ENCODE assay signal across 10 mouse cellular contexts in the genomic region with DNA sequence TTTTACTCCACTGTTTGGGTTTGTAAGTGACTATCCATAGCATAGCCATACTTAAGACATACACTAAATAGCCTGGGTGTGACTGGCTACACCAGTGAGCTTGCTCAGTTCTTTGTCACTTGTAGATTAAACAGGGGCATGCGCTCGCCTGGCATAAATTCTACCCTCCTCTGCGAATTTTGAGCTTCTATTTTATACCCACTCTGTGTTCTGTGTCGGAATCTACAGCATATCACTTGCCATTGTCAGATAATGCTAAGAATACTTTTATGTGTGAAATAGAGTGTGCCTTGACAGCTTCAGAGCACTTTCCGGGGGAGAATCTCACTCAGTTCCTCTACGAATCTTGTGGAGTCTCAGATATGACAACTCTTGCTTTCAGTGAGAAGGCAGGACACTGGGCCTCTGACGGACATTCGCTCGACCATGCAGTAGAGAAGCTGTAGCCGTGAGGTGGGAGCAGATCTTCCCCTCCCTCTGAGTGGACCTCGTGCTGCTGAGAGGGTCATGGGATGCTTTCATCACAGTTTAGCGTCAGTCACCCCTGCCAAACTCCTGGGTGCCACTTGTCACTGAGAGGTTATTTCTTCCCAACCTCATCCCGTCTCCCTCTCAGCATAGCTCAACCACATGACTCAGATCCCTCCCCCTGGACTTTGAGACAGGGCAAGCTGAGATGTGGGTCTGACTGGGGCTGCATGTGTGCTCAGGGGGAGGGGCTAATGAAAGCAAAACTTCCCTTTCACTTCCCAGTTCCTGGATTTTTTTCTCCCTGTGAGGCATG. TPM values are rescaled to one million over a fixed set of nuclear protein-coding genes. Genes with fewer than 3 reads are reported as not detected.
DNase-seq lines count a peak whose midpoint lies in the region; ATAC-seq and TF ChIP-seq lines count a peak whose summit lies in the region.
"Had no signal": no experiment of that assay in that cellular context is flagged by ENCODE, and none has a peak within 500 bp of the region (broad histone marks: within the 10 kb centered on the region; RNA-seq: fewer than 3 reads in every experiment).

No protein-coding gene starts in this region.

- H3K9ac ChIP-seq in forebrain, postnatal 0 days = no peak overlapping the region
- H3K9ac ChIP-seq in forebrain, embryonic 11.5 days (ENCODE audit: low read length) = no peak overlapping the region
- H3K9ac ChIP-seq in midbrain, embryonic 12.5 days (replicated peaks) = no peak overlapping the region
- no peak overlapping the region for H3K9ac ChIP-seq in midbrain, embryonic 11.5 days (ENCODE audit: low read length)

- no peak overlapping the region for H3K4me2 ChIP-seq in forebrain, postnatal 0 days (ENCODE audit: low read depth)
- H3K4me2 ChIP-seq in forebrain, embryonic 11.5 days (ENCODE audit: low read depth, low read length, severe bottlenecking) = no peak overlapping the region
- no peak overlapping the region for H3K4me2 ChIP-seq in midbrain, embryonic 12.5 days (replicated peaks)
- H3K4me2 ChIP-seq in midbrain, embryonic 11.5 days = no peak overlapping the region

- H3K36me3 ChIP-seq in forebrain, postnatal 0 days (ENCODE audit: insufficient read depth) = no peaks in the 10 kb centered on the region
- no peaks in the 10 kb centered on the region for H3K36me3 ChIP-seq in forebrain, embryonic 11.5 days (ENCODE audit: control insufficient read depth, insufficient read depth, low read length)
- H3K36me3 ChIP-seq in midbrain, embryonic 12.5 days = no peaks in the 10 kb centered on the region
- H3K36me3 ChIP-seq in midbrain, embryonic 11.5 days (ENCODE audit: control insufficient read depth, insufficient read depth, low read length) = no peaks in the 10 kb centered on the region

- H3K27me3 ChIP-seq in forebrain, postnatal 0 days (ENCODE audit: insufficient read depth, low read length) = no peaks in the 10 kb centered on the region
- H3K27me3 ChIP-seq in forebrain, embryonic 11.5 days (ENCODE audit: control insufficient read depth, insufficient read depth, low read length) = no peaks in the 10 kb centered on the region
- H3K27me3 ChIP-seq in midbrain, embryonic 12.5 days = no peaks in the 10 kb centered on the region
- no peaks in the 10 kb centered on the region for H3K27me3 ChIP-seq in midbrain, embryonic 11.5 days (ENCODE audit: control insufficient read depth, insufficient read depth, low read length)

- TF ChIP-seq CTCF in forebrain, postnatal 0 days (IDR thresholded peaks at IDR 0.05; ENCODE audit: low read depth) = no peak

- no peak for DNase-seq in forebrain, postnatal 0 days
- DNase-seq in forebrain, embryonic 11.5 days (ENCODE audit: low spot score) = no peak
- DNase-seq in midbrain, embryonic 11.5 days (ENCODE audit: low spot score, missing footprints) = no peak
- DNase-seq in kidney, postnatal 36 days = peak; percentile 74 to 75
- no peak for DNase-seq in thymus, postnatal 10 days (ENCODE audit: low spot score in 2 of 2)
- no peak for DNase-seq in adrenal gland, postnatal 14 days
- DNase-seq: adrenal gland, adult 8-10 months; cerebellum, adult 18-20 months had no signal

- 85% methylated on average over 13 of the region's 13 CpGs for WGBS in forebrain, postnatal 0 days
- WGBS in forebrain, embryonic 11.5 days = 86% methylated on average over 13 of the region's 13 CpGs
- 86% methylated on average over 13 of the region's 13 CpGs for WGBS in midbrain, embryonic 12.5 days
- WGBS in midbrain, embryonic 11.5 days = 82% methylated on average over 13 of the region's 13 CpGs

- H3K27ac ChIP-seq in forebrain, postnatal 0 days (ENCODE audit: low read depth, low read length) = no peak overlapping the region
- no peak overlapping the region for H3K27ac ChIP-seq in forebrain, embryonic 11.5 days (ENCODE audit: low read depth, low read length)
- no peak overlapping the region for H3K27ac ChIP-seq in midbrain, embryonic 12.5 days (replicated peaks)
- H3K27ac ChIP-seq in midbrain, embryonic 11.5 days (ENCODE audit: low read depth, low read length) = no peak overlapping the region

- no peak overlapping the region for H3K4me3 ChIP-seq in forebrain, postnatal 0 days (ENCODE audit: low read depth, low read length)
- no peak overlapping the region for H3K4me3 ChIP-seq in forebrain, embryonic 11.5 days (ENCODE audit: low read depth, low read length)
- H3K4me3 ChIP-seq in midbrain, embryonic 12.5 days = no peak overlapping the region
- H3K4me3 ChIP-seq in midbrain, embryonic 11.5 days (ENCODE audit: low read depth, low read length) = no peak overlapping the region

- H3K4me1 ChIP-seq in forebrain, postnatal 0 days (ENCODE audit: insufficient read depth) = no peaks in the 10 kb centered on the region
- no peaks in the 10 kb centered on the region for H3K4me1 ChIP-seq in forebrain, embryonic 11.5 days (replicated peaks; ENCODE audit: control insufficient read depth, insufficient read depth, low read length)
- no peaks in the 10 kb centered on the region for H3K4me1 ChIP-seq in midbrain, embryonic 12.5 days
- no peaks in the 10 kb centered on the region for H3K4me1 ChIP-seq in midbrain, embryonic 11.5 days (ENCODE audit: control insufficient read depth, insufficient read depth, low read length)

- ATAC-seq in forebrain, postnatal 0 days = 0 out of 2 replicates have a peak, but pooled peaks have one; percentile 16
- no peak for ATAC-seq in forebrain, embryonic 11.5 days (replicated peaks; ENCODE audit: low FRiP score)
- 0 out of 2 replicates have a peak, but pooled peaks have one; percentile 47 for ATAC-seq in midbrain, embryonic 12.5 days (ENCODE audit: low FRiP score, low read depth)
- no peak for ATAC-seq in midbrain, embryonic 11.5 days (ENCODE audit: low FRiP score)
- ATAC-seq in cerebellum, adult (ENCODE audit: insufficient number of reproducible peaks, low FRiP score, low TSS enrichment) = no peak

- H3K9me3 ChIP-seq in forebrain, postnatal 0 days (ENCODE audit: low read length) = no peaks in the 10 kb centered on the region
- H3K9me3 ChIP-seq in forebrain, embryonic 11.5 days (ENCODE audit: control insufficient read depth, low read length) = no peaks in the 10 kb centered on the region
- H3K9me3 ChIP-seq in midbrain, embryonic 12.5 days = no peaks in the 10 kb centered on the region
- H3K9me3 ChIP-seq in midbrain, embryonic 11.5 days (ENCODE audit: control insufficient read depth, low read length) = no peaks in the 10 kb centered on the region

RNA-seq across cellular contexts. Expression of gene Kif6, which starts 12.3 kb away (rescaled TPM):
- 3.7 and 7.4 TPM in 2 replicates for total RNA-seq in forebrain, postnatal 0 days (2014; rRNA removed)
- 1.6 and 2.0 TPM in 2 replicates for polyA plus RNA-seq in forebrain, postnatal 0 days (2015; fragmentation: Nextera tagmentation; extraction: Ambion mirVana)
- polyA plus RNA-seq in forebrain, embryonic 11.5 days (2014; fragmentation: Nextera tagmentation; extraction: Ambion mirVana) = 3.1 and 3.4 TPM in 2 replicates
- 2.1 and 3.0 TPM in 2 replicates for polyA plus RNA-seq in midbrain, embryonic 12.5 days (2016; fragmentation: Nextera tagmentation; extraction: Ambion mirVana)
- 1.6 and 2.1 TPM in 2 replicates for polyA plus RNA-seq in midbrain, embryonic 11.5 days (2014; fragmentation: Nextera tagmentation; extraction: Ambion mirVana)
- 0.26 and 1.1 TPM in 2 replicates for total RNA-seq in adrenal gland, postnatal 14 days (2021)

Comparison
In these comparisons a context has a peak if more than half of its experiments do, and no peak if none do; other contexts are left out.
1. ATAC-seq: peak in forebrain, postnatal 0 days (single experiment) and midbrain, embryonic 12.5 days (single experiment); none in forebrain, embryonic 11.5 days (single experiment), midbrain, embryonic 11.5 days (single experiment) and cerebellum, adult (single experiment).
2. DNase-seq: peak in kidney, postnatal 36 days (2 of 2); none in forebrain, postnatal 0 days (single experiment), forebrain, embryonic 11.5 days (single experiment), midbrain, embryonic 11.5 days (single experiment), thymus, postnatal 10 days (0 of 2) and adrenal gland, postnatal 14 days (single experiment).